Mouse (Mus musculus) heart, embryonic 16.5 days (tissue): ENCODE data around the gene Pnpla2. TPM values are rescaled to one million over a fixed set of nuclear protein-coding genes. Genes with fewer than 3 reads are reported as not detected.
A peak's percentile ranks its signal among the peaks of the same experiment; 100 is the strongest.

Experiments
- ATAC-seq: fragments of 200-750 bp; cut with Nextera tagmentation; replicated peaks from 2 replicates; pipeline ENCODE4 v1.8.0; 2017; ENCODE audit warnings: moderate number of reproducible peaks; ENCODE audit not compliant: insufficient read depth, low FRiP score; ENCODE audit errors: extremely low read depth
- H3K27ac ChIP-seq: fragments of 300-500 bp; sonication (generic); 2 replicates; pipeline ENCODE4 v1.5.1; 2014; ENCODE audit warnings: mild to moderate bottlenecking, low read length, control low read depth, moderate library complexity
- H3K27me3 ChIP-seq: fragments of 300-500 bp; sonication (generic); 2 replicates; pipeline ENCODE4 v1.6.1; 2014; ENCODE audit warnings: low read length, mixed read lengths; ENCODE audit not compliant: control insufficient read depth, insufficient read depth
- H3K36me3 ChIP-seq: fragments of 300-500 bp; sonication (generic); 2 replicates; pipeline ENCODE4 v1.6.1; 2014; ENCODE audit not compliant: control insufficient read depth, insufficient read depth
- H3K4me1 ChIP-seq: fragments of 300-500 bp; sonication (generic); 2 replicates; pipeline ENCODE4 v1.6.1; 2014; ENCODE audit warnings: low read length, mixed read lengths; ENCODE audit not compliant: control insufficient read depth, insufficient read depth
- H3K4me2 ChIP-seq: fragments of 300-500 bp; sonication (generic); 2 replicates; pipeline ENCODE4 v1.6.1; 2014; ENCODE audit warnings: low read depth, mild to moderate bottlenecking, control low read depth, low read length
- H3K4me3 ChIP-seq: fragments of 300-500 bp; sonication (generic); 2 replicates; pipeline ENCODE4 v1.5.1; 2014; ENCODE audit warnings: mild to moderate bottlenecking, control low read depth, low read length
- H3K9ac ChIP-seq: fragments of 300-500 bp; sonication (generic); 2 replicates; pipeline ENCODE4 v1.6.1; 2014; ENCODE audit warnings: low read length, control low read depth
- H3K9me3 ChIP-seq: fragments of 300-500 bp; sonication (generic); replicated peaks from 2 replicates; pipeline ENCODE4 v1.6.1; 2016; ENCODE audit warnings: low read length; ENCODE audit not compliant: control insufficient read depth
- WGBS: fragments of 180-500 bp; shearing (Covaris S2); extraction: QIAGEN DNeasy Blood & Tissue Kit; methylation state at CpG from one replicate; pipeline ENCODE4 v1.1.7; 2014; 5-methylcytosine and 5-hydroxymethylcytosine counted together
- polyA plus RNA-seq: library from polyadenylated mRNA; unstranded; fragments of >200 nt; fragmentation: Nextera tagmentation; extraction: Ambion mirVana; gene quantifications from 2 replicates; pipeline ENCODE4 v1.2.1, GENCODE M21; 2015

The Pnpla2 gene
- polyA plus RNA-seq, 1 experiment from 2014 or later: 78.0 TPM

GRCm38 (mm10) chr7:141461521-141462332 is 6.7 kb downstream of the Pnpla2 start:
- 3% methylated on average over 59 of the region's 59 CpGs for WGBS
- Histone ChIP-seq H3K9ac (peak overlapping the region; percentile 71), H3K27ac (peak overlapping the region; percentile 34), H3K27me3 (peaks cover 32% of the 10 kb centered on the region), H3K4me3 (peak overlapping the region; percentile 66), H3K36me3 (peaks cover 22% of the 10 kb centered on the region), H3K4me1 (peaks cover 27% of the 10 kb centered on the region), H3K9me3 (no peaks in the 10 kb centered on the region), H3K4me2 (peak overlapping the region; percentile 87)
- no peak for ATAC-seq

GRCm38 (mm10) chr7:141462333-141462821 is 7.4 kb downstream of the Pnpla2 start:
- H3K27ac ChIP-seq: peak overlapping the region; percentile 34
- peak overlapping the region; percentile 87 for H3K4me2 ChIP-seq
- H3K36me3 ChIP-seq: peaks cover 20% of the 10 kb centered on the region
- H3K9me3 ChIP-seq: no peaks in the 10 kb centered on the region
- 16% methylated on average over 5 of the region's 5 CpGs for WGBS
- peaks cover 32% of the 10 kb centered on the region for H3K27me3 ChIP-seq
- no peak for ATAC-seq
- H3K9ac ChIP-seq: peak overlapping the region; percentile 71
- H3K4me3 ChIP-seq: peak overlapping the region; percentile 66
- peaks cover 28% of the 10 kb centered on the region for H3K4me1 ChIP-seq

- Histone ChIP-seq H3K4me1 (peaks cover 38% of the 10 kb centered on the region), H3K27me3 (peaks cover 32% of the 10 kb centered on the region)
Measured at GRCm38 (mm10) chr7:141463824-141464602, 9.0 kb downstream of the Pnpla2 start.

GRCm38 (mm10) chr7:141464603-141465201 is 9.7 kb downstream of the Pnpla2 start:
- peak overlapping the region; percentile 36 for H3K4me3 ChIP-seq
- H3K36me3 ChIP-seq: peaks cover 4% of the 10 kb centered on the region
- H3K9ac ChIP-seq: peak overlapping the region; percentile 58
- peak overlapping the region; percentile 56 for H3K4me2 ChIP-seq
- 11% methylated on average over 38 of the region's 38 CpGs for WGBS
- peaks cover 45% of the 10 kb centered on the region for H3K4me1 ChIP-seq
- no peaks in the 10 kb centered on the region for H3K9me3 ChIP-seq
- H3K27me3 ChIP-seq: peaks cover 32% of the 10 kb centered on the region
- no peak for ATAC-seq
- peak overlapping the region; percentile 74 for H3K27ac ChIP-seq

More at GRCm38 (mm10) chr7:141463824-141464602, 9.0 kb downstream of the Pnpla2 start:
- peak overlapping the region; percentile 36 for H3K4me3 ChIP-seq
- H3K4me2 ChIP-seq: peak overlapping the region; percentile 56
- peak; percentile 5; the same call in 1 of the 2 replicates for ATAC-seq
- peak overlapping the region; percentile 74 for H3K27ac ChIP-seq
- WGBS: 37% methylated on average over 12 of the region's 12 CpGs
- H3K36me3 ChIP-seq: peaks cover 10% of the 10 kb centered on the region; the same call in 1 of the 2 replicates
- peak overlapping the region; percentile 58 for H3K9ac ChIP-seq
- H3K9me3 ChIP-seq: no peaks in the 10 kb centered on the region

- WGBS: 36% methylated on average over 8 of the region's 10 CpGs
- no peaks in the 10 kb centered on the region for H3K9me3 ChIP-seq
- peaks cover 31% of the 10 kb centered on the region for H3K27me3 ChIP-seq
- no peak overlapping the region; the same call in 1 of the 2 replicates for H3K9ac ChIP-seq
- H3K4me2 ChIP-seq: peak overlapping the region; percentile 56; the same call in 1 of the 2 replicates
- H3K36me3 ChIP-seq: peaks cover 9% of the 10 kb centered on the region
- no peak overlapping the region; the same call in 1 of the 2 replicates for H3K4me3 ChIP-seq
- no peak for ATAC-seq
- H3K4me1 ChIP-seq: peaks cover 51% of the 10 kb centered on the region
- H3K27ac ChIP-seq: peak overlapping the region; percentile 41
Measured at GRCm38 (mm10) chr7:141465388-141466044, 10.5 kb downstream of the Pnpla2 start.

GRCm38 (mm10) chr7:141466045-141466394 is 11.0 kb downstream of the Pnpla2 start:
- Histone ChIP-seq H3K9me3 (no peaks in the 10 kb centered on the region), H3K27me3 (peaks cover 27% of the 10 kb centered on the region), H3K27ac (peak overlapping the region; percentile 41), H3K36me3 (peaks cover 13% of the 10 kb centered on the region), H3K4me1 (peaks cover 51% of the 10 kb centered on the region), H3K9ac (no peak overlapping the region), H3K4me3 (no peak overlapping the region), H3K4me2 (no peak overlapping the region)
- ATAC-seq: no peak
- WGBS: 63% methylated on average over 7 of the region's 7 CpGs

GRCm38 (mm10) chr7:141466607-141467148 is 11.7 kb downstream of the Pnpla2 start:
- no peak for ATAC-seq
- Histone ChIP-seq H3K4me1 (peaks cover 47% of the 10 kb centered on the region), H3K4me2 (peak overlapping the region; percentile 80), H3K9ac (peak overlapping the region; percentile 88), H3K4me3 (peak overlapping the region; percentile 79), H3K27ac (peak overlapping the region; percentile 94), H3K36me3 (peaks cover 19% of the 10 kb centered on the region), H3K27me3 (peaks cover 27% of the 10 kb centered on the region), H3K9me3 (no peaks in the 10 kb centered on the region)
- WGBS: 62% methylated on average over 10 of the region's 10 CpGs
